Mouse (Mus musculus): ENCODE data around the gene Flcn.

The Flcn gene

GRCm38 (mm10) chr11:59760796-59761195 is 49.0 kb downstream of the Flcn start:
- no peak for DNase-seq

- no peak for DNase-seq
These were observed 50.2 kb downstream of the Flcn start for GRCm38 (mm10) chr11:59759626-59760025.

DNA sequence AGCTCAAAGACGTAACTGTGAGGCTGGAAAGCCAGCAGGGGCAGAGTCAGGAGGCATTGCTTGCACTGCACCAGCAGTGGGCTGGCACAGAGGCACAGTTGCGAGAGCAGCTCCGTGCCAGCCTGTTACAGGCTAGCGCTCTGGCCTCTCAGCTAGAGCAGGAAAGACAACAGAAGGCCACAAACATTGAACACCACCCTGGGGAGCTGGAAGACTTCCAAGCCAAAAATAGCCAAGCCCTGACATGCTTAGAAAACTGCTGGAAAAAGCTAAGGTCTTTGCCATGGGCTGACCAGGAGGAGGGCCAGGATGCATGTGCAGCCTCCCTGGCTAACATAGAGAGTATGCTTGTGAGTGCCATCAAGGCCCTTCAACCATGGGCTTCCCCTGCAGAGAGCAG is 50.6 kb downstream of the Flcn start:
- DNase-seq = peak; percentile 75

- peak; percentile 41 for DNase-seq
These were observed 51.4 kb downstream of the Flcn start for GRCm38 (mm10) chr11:59758191-59758985.

GRCm38 (mm10) chr11:59756351-59756750 is 53.5 kb downstream of the Flcn start:
- DNase-seq = no peak

DNA sequence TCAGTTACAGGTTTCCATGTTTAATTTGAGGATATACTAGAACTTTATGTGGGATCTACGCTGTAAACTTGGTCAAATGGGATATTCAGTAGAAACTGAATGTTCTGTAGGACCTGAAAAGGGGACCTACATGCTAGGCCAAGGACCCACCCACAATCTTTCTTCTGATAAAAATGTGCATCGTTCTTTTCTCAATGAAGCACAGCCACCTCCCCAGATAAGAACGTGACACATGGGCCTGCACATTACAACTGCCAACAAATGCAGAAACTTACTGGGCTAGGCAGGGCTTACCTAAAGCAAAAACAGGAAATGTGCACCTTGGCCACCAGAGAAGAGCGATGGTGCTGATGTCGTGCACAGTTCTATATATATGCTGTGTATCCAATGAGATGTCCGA is 55.3 kb downstream of the Flcn start:
- DNase-seq = no peak

- no peak for DNase-seq
These were observed 60.8 kb downstream of the Flcn start for GRCm38 (mm10) chr11:59749050-59749449.

DNA sequence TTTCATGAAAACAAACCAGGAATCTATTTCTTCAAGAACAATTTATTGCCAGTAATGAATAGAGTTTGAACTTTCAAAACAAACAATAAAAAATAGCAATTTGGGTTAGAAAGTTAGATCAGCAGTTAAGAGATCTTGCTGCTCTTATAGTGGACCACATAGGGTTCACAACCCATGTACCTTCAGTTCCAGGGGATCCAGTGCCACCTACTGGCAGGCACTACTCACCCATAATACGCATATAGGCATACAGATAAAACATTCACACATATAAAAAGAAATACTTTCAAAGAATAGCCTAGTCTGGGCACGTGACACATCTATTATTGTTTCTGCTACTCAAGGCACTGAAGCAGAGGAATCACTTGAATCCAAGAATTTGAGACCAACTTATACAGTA is 63.2 kb downstream of the Flcn start:
- DNase-seq = peak; percentile 78

GRCm38 (mm10) chr11:59745851-59746250 is 64.0 kb downstream of the Flcn start:
- no peak for DNase-seq

- DNase-seq = no peak
These were observed 65.4 kb downstream of the Flcn start for GRCm38 (mm10) chr11:59744374-59744773.

DNA sequence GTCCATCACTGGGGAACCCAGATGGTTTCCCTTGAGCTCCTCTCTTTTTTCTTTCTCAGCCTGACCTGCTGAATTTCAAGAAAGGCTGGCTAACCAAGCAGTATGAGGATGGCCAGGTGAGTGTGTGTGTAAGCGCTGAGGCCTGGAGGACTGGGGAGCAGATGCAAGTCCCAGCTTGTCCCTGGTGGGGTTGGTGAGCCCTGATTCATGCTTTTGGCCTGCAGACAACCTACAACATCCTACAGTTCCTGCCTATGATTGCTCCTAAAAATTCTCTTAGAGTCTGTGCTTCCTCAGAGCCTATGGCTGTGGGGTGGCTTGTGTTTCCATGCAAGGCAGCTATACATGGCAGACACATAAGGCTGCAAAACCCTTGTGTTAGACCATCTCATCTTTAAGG is 66.1 kb downstream of the Flcn start:
- DNase-seq = no peak

- DNase-seq = no peak
These were observed 66.5 kb downstream of the Flcn start for GRCm38 (mm10) chr11:59743307-59743706.

DNA sequence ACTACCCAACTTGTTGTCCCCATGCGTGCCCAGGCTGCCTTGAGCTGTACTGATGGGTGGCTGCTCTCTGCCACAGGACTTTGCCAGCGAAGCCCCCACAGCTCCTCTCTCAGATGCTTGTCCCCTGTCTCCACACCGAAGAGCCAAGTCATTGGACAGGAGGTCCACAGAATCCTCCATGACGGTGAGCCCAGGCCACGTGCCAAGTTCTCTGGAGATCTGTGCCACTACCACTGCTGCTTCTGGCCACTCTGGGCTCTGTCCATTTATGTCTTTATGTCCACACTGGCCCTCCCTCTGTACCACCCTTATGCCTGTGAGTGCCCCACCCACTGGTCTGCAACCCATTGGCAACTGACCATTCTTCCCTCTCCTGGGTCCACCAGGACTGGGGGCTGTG is 67.9 kb downstream of the Flcn start:
- no peak for DNase-seq
